Mouse (Mus musculus): ENCODE data around the gene Clmp.

- TF ChIP-seq POLR2A (IDR thresholded peaks at IDR 0.05; ENCODE audit: insufficient read depth, low read depth, low read length) (no peak), CTCF (IDR thresholded peaks at IDR 0.05) (no peak), EP300 (IDR thresholded peaks at IDR 0.05; ENCODE audit: insufficient read depth, low read depth, low read length) (no peak)
These were observed 24.2 kb downstream of the Clmp start for GRCm38 (mm10) chr9:40709991-40710390.
